Mouse (Mus musculus): ENCODE measurements around the gene Uncx.

The Uncx gene

GRCm38 (mm10) chr5:139543650-139544270 lies 466 bp downstream of the Uncx start:
- DNase-seq (ENCODE audit: low spot score), result no peak

DNA sequence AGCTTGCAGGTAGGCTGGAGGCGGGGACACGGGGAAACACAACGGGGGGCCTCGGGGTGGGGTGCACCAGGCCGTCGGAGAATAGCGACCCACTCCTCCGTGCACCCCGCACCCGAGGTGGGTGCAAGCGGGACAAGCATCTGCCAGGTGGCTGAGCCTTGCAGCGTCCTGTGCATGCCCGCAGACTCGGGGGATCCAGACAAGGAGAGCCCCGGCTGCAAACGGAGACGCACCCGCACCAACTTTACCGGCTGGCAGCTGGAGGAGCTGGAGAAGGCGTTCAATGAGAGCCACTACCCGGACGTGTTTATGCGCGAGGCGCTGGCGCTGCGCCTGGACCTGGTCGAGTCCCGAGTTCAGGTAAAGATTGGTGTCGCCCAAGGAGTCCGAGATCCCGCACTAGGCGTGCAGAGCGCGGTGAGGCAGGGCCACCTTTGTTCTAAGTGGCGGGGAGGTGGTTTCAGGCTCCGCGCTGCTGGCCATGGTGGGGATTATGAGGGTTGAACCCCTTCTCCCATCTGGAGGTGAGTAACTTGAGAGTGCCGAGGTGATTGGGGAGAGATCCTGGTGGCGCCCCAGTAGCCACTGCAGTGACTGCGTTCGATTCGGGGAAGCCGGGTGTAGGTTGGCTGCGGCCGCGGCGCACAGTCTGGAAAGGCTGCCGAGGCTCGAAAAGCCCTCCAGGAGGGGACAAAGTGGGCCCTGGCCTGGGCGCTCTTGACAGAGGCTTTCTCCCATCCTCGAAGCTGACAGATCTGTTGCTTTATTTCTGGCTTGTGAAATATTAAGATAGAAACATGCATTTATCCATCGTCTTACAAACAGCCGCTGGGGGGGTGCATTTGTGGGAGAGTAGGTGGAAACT lies 1.2 kb downstream of the Uncx start:
- no peak for DNase-seq (ENCODE audit: low spot score)

DNA sequence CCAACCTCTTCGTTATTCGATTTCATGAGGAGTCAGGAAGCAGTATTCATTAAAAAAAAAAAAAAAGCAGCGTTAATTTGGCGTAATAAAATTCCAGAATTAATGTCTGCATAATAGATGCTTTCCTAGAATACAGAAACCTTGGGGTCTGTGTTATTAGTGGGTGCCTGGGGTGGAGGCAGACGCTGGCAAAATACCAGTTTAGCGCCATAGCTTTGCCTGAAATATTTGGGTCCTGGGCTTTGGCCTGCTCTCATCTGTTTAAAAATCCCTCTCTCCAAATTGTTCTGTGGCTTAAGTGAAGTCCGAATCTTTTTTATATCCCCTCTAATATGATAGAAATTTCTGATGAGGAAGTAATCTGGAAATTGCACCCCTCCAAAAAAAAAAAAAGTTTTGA lies 1.9 kb downstream of the Uncx start:
- DNase-seq (ENCODE audit: low spot score), result no peak

DNA sequence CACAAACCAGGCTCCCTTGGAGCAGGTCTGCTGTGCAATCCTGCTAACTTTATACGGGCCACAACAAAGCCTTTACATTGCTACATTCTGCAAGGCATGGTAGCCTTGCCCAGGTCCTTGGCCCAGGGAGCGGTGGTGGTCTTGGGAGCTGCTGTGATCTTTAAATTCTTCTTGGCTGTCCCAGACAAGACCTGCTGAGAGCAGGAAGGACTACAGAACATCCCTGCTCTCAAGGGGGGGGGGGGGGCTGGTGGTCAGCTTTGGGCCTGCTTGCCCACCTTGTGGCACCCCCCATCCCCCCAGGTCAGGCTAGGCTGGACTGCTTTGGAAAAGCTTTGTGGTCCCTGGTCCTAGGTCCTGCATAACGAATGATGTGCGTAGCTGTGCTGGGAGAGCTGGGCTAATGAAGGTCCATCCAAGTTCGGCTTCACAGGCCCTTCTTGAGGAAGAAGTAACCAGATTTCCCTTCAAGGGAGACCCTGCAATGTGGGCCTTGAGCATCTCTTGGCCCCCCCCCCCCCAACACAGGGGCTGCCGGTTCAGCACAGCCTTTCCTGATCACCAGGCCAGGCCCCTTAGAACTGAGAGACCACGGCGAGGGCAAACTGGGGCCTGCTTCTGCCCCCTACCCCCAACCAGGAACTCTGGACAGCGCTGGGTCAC lies 2.5 kb downstream of the Uncx start:
- no peak for DNase-seq (ENCODE audit: low spot score)

DNA sequence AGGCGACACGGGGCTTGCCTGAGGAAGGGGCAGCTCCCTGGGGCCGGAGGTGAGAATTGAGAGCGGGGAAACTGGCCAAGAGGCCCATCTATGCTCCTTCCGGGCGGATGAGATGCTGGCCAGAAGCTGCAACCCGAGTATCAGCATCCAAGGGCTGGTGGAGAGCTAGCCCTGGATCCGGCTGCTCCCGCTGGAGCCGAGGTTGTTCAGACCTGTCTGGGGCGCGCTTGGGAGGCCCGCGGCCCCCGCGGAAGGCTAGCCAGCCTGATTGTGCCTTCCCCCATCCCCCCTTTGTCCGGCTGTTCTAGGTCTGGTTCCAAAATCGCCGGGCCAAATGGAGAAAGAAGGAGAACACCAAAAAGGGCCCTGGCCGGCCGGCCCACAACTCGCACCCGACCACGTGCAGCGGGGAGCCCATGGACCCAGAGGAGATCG lies 3.1 kb downstream of the Uncx start:
- no peak for DNase-seq (ENCODE audit: low spot score)

- DNase-seq (ENCODE audit: low spot score), result no peak
These were observed 3.6 kb downstream of the Uncx start for GRCm38 (mm10) chr5:139546771-139547420.

DNA sequence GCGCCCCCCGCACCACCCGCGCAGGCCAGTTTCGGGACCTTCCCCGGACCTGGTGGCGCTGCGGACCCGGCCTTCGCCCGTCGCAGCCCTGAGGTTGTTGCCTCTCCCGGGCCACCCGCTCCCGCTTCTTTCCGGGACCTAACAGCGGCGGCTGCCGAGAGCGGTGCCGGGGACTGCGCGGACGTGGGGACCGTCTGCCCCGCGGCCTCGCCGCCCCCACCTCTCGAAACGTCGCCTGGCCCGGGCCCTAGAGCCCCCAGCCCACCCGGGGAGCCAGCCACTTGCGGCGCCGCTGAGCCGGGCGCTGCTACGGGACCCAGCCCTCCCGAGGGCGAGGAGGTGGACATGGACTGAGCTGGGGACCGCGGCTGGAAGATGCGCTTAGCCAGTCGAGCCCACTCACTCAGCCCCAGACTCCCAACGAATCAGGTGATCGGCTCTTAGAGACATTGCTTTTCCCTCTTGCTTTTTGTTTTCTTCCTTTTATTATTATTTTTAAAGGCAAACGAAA lies 4.2 kb downstream of the Uncx start:
- DNase-seq (ENCODE audit: low spot score), result no peak

DNA sequence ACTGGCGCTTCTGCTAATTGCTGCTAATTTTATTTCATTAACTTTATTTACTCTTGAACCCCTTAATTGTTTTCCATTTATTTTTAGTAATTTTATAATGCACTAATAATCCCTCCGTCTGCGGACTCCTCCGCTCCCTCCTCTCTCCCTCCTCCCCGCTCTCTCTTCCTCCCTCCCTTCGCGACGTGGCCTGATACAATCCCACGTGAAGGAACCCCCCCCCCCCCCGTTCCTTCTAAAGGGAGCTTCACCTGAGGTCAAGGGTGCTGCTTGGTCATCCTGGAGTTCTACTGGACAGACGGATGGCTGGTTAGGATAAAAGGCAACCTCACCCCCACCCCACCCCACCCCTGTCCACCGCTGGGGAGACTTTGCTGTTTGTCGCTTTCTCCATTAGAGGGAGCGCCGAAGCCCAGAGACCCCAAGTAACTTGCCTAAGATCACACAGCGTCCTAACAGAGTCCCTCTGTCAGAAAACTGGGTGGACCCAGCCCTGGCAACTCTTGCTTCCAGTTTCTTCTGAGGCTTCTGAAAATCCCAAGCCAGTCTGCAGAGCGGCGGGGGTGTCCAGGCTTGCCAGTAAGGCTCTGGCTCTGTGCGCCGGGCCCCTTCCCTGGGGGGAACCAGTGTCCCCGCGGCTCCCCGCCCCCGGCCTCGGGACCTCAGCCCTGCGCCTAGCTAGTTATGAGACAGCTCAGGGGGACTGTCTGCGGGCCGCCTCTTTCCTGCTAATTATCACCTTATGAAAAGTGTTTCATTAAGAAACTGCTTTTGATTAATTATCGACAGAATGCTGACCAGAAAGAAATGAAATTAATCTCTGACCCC lies 10.4 kb downstream of the Uncx start:
- no peak for DNase-seq (ENCODE audit: low spot score)

GRCm38 (mm10) chr5:139554478-139555335 lies 11.4 kb downstream of the Uncx start:
- no peak for DNase-seq (ENCODE audit: low spot score)

GRCm38 (mm10) chr5:139555476-139556115 lies 12.3 kb downstream of the Uncx start:
- DNase-seq (ENCODE audit: low spot score), result no peak

DNA sequence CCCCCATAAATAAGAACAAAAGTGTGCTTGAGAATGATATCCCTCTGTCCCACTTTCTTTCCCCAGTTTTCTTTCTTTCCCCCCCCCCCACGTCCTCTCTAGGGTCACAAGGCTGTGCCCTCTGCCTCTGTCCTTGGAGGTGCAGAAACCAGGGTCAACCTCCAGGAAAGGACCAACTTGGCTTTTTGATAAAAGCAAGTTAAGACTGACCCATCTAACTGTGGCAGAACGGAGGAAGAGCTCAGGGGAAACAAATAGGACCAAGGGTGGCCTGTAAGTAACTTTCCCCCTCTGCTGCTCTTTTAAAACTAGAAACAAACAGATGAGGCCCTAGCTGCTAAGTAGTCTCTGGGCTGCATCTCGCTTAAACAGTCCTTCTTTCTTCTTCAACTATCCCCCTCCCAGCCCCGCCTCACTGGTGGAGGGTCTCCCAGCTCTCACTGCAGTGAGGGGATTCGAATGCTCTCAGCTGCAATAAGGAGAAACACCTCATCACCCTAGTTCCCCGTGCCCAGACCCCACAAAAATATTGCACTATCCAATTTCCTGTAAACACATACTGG lies 12.9 kb downstream of the Uncx start:
- no peak for DNase-seq (ENCODE audit: low spot score)

- DNase-seq (ENCODE audit: low spot score), result no peak
These were observed 13.8 kb downstream of the Uncx start for GRCm38 (mm10) chr5:139557079-139557478.

DNA sequence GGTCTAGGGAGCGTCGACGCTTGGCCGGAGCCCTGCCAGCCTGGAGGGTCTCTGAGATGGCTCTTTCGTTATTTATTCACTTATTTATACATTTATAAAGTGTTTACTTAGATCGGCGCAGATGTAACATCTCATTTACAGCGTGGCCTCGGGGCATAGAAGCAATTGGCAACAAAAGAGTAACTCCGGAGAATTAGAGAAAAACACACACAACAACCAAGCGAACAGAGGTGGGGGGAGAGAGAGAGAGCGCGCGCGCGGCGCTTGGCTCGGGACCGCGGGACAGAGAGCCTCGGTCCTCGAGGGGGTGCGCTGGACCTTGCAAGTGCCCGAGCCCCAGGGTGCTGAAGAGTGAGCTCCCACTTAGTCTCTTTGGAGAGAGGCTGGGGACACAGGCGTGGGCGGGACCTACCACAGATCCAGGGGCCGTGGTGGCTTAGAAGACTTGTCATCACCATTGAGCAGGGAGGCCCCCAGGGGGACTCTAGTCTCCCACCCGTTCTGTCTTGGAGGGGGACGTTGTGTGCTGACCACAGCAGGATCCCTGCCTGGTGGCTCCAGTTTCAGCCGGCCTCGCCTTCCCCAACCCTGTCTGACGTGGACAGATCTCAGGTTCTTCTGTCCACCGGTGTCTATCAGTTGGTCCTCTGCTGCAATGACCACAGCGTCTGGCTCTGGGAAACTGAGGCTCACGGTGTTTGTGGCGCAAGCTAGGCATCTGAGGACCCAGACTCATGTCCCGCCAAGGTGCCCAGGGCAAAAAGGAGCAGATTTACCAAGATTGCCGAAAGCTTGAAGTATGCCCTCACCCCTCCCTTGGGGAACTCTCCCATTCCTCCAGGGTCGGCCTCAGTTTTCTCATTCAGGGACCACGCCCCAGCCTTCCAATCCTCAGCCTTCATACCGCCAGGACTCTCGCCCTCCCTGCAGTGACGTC lies 14.5 kb downstream of the Uncx start:
- no peak for DNase-seq (ENCODE audit: low spot score)

DNA sequence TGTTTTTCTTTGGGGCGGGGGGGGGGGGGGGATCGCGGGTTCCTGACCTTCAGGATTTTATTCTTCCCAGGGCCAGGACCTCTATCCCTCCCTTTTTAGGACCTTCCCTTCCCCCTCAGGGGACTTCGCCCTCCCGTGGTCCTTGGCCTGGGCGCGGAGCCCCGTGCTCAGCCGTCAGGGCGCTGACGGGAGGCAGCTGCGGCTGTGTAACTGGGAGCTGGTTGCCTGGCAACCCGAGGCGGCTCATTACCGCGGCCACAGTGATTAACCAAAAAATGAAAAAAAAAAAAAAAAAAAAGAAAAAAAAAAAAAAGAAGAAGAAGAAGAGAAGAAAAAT lies 15.1 kb downstream of the Uncx start:
- DNase-seq (ENCODE audit: low spot score), result peak; percentile 49

GRCm38 (mm10) chr5:139558917-139559660 lies 15.8 kb downstream of the Uncx start:
- no peak for DNase-seq (ENCODE audit: low spot score)

GRCm38 (mm10) chr5:139559782-139560181 lies 16.5 kb downstream of the Uncx start:
- DNase-seq (ENCODE audit: low spot score), result no peak

DNA sequence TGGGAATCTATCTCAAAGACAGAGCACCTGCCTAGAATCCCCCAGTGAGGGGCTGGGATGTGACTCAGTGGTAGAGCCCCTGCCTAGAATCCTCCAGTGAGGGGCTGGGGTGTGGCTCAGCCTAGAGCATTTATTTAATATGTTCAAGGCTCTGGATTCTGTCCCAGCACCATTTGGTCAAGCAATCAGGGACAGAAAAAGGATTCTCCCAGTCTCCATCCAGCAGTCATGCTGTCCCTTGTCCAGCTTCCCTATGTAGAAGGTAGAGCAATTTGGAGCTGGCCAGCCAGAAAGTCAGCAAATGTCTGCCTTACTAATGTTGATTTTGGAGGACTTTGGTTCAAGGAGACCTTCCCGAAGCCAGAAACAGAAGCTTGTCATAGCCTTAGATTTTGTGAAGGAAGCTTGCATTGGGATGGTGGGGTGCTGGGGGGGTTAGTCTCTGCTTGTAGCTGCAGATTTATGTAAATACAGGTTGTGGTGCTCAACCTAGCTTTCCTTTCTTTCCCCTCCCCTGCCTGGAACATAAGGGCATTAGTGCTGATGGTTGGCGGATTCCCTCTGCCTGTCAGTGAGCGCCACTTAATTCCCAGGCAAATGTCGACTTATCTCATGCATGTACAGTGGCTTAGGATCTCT lies 18.2 kb downstream of the Uncx start:
- DNase-seq (ENCODE audit: low spot score), result no peak
